Mouse (Mus musculus) E14TG2a.4 (cell line): Measurements from ENCODE around the gene Siglecf.

ENCODE experiments used
- CTCF ChIP-seq: conservative IDR thresholded peaks from 2 replicates; pipeline ENCODE4 v1.5.1; 2014; ENCODE audit warnings: low read length
- POU5F1 ChIP-seq: IDR thresholded peaks from 2 replicates; pipeline ENCODE4 v1.6.1; 2014; ENCODE audit warnings: low read length, borderline replicate concordance

- TF ChIP-seq POU5F1: no peak
- TF ChIP-seq CTCF: peak; percentile 97
Measured at GRCm38 (mm10) chr7:43378226-43378625, 27.1 kb downstream of the Siglecf start.
